Mouse (Mus musculus) stomach, postnatal 0 days (tissue): ENCODE results near the gene Crispld2. TPM values are rescaled to one million over a fixed set of nuclear protein-coding genes. Genes with fewer than 3 reads are reported as not detected.

Experiments
- ATAC-seq: fragments of 200-750 bp; cut with Nextera tagmentation; 2 replicates; pipeline ENCODE4 v1.8.0; 2017; ENCODE audit not compliant: low FRiP score, low TSS enrichment
- DNase-seq: peaks from one replicate; pipeline ENCODE4 v3.0.0-alpha.2; 2016; ENCODE audit warnings: low spot score
- H3K27ac ChIP-seq: fragments of 300-500 bp; sonication (generic); replicated peaks from 2 replicates; pipeline ENCODE4 v1.5.1; 2014; ENCODE audit warnings: mild to moderate bottlenecking, control low read depth
- H3K27me3 ChIP-seq: fragments of 300-500 bp; sonication (generic); 2 replicates; pipeline ENCODE4 v1.6.1; 2014; ENCODE audit warnings: low read length; ENCODE audit not compliant: control insufficient read depth, insufficient read depth
- H3K36me3 ChIP-seq: fragments of 300-500 bp; sonication (generic); 2 replicates; pipeline ENCODE4 v1.6.1; 2014; ENCODE audit warnings: low read length, mixed read lengths; ENCODE audit not compliant: control insufficient read depth, insufficient read depth
- H3K4me1 ChIP-seq: fragments of 300-500 bp; sonication (generic); replicated peaks from 2 replicates; pipeline ENCODE4 v1.6.1; 2014; ENCODE audit warnings: antibody characterized with exemption; ENCODE audit not compliant: control insufficient read depth, insufficient read depth
- H3K4me2 ChIP-seq: fragments of 300-500 bp; sonication (generic); replicated peaks from 2 replicates; pipeline ENCODE4 v1.6.1; 2014; ENCODE audit warnings: low read depth, mild to moderate bottlenecking, control low read depth, moderate library complexity
- H3K4me3 ChIP-seq: fragments of 300-500 bp; sonication (generic); 2 replicates; pipeline ENCODE4 v1.5.1; 2014; ENCODE audit warnings: low read depth, low read length, control low read depth
- H3K9ac ChIP-seq: fragments of 300-500 bp; sonication (generic); 2 replicates; pipeline ENCODE4 v1.6.1; 2014; ENCODE audit warnings: mild to moderate bottlenecking, low read length, control low read depth, mixed read lengths
- H3K9me3 ChIP-seq: fragments of 300-500 bp; sonication (generic); 2 replicates; pipeline ENCODE4 v1.6.1; 2016; ENCODE audit warnings: low read length; ENCODE audit not compliant: control insufficient read depth
- CTCF ChIP-seq: IDR thresholded peaks from 2 replicates; pipeline ENCODE4 v1.5.1; 2016; ENCODE audit warnings: antibody characterized with exemption, low read depth, mild to moderate bottlenecking, moderate library complexity
- EP300 ChIP-seq: optimal IDR thresholded peaks from 2 replicates; pipeline ENCODE3; 2016; ENCODE audit warnings: antibody characterized with exemption
- WGBS: fragments of 180-500 bp; shearing (Covaris S2); extraction: QIAGEN DNeasy Blood & Tissue Kit; methylation state at CpG from one replicate; pipeline ENCODE4 v1.1.7; 2014; 5-methylcytosine and 5-hydroxymethylcytosine counted together
- polyA plus RNA-seq: library from polyadenylated mRNA; unstranded; fragments of >200 nt; fragmentation: Nextera tagmentation; extraction: Ambion mirVana; gene quantifications from 2 replicates; pipeline ENCODE4 v1.2.1, GENCODE M21; 2015

Crispld2 gene
- polyA plus RNA-seq, 1 experiment from 2014 or later = 29.6 TPM

DNA sequence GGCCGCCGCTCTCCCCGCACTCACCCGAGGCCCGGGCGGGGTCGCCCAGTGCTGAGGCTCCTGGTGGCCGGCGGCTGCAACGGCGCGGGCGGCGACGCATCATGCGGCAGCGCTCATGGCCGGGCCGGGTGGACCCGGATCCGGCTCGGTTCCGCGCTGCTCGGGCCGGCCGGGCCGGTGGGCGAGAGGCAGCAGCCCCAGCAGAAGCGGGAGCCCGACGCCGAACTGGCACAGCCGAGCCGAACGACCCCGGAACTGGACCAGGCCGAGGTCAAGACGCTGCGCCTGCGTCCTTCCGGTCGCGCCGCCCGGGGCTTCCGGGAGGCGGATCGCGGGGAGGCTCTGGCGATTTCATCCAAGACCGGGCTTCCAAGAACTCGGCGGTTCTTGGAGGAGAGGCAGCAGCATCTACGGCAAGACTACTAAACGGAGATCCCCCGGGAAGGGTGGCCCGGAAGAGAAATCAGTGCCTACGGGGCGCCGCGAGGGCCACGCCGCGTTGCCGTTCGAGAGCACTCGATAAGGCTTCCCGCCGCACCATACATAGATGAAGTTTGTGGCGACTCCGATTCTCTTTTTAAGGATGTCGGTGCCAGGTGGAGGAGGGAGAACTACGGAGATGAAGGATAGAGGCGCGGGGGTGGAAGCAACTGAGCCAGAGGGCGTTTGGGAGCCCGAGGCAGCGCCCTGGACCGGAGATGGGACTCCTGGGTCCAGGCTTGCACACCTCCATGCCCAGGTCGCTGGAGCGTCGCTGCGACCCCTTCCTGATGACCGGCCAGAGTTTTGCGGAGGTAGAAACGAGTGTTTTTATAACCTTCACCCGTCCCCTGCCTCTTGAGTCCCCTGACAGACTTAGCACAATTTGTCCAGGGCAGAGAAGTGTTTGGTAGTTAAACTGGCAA is 109.1 kb downstream of the Crispld2 start, which contains the start of gene Zdhhc7:
Gene Zdhhc7 (minus strand): TSS at position 415 of the 905 bp plus-strand sequence.
- H3K9ac ChIP-seq = peak within 1 kb of the TSS; percentile 85
- no peaks in the 10 kb centered on the region for H3K27me3 ChIP-seq
- ATAC-seq (peak; percentile 72), DNase-seq (peak; percentile 86)
- TF ChIP-seq EP300 (no peak), CTCF (peak; percentile 8; the same call in 1 of the 2 replicates)
- no peaks in the 10 kb centered on the region for H3K36me3 ChIP-seq
- H3K27ac ChIP-seq = peak within 1 kb of the TSS; percentile 95
- no peaks in the 10 kb centered on the region for H3K9me3 ChIP-seq
- peak within 1 kb of the TSS; percentile 90 for H3K4me3 ChIP-seq
- H3K4me1 ChIP-seq = peaks cover 9% of the 10 kb centered on the region; the same call in 1 of the 2 replicates
- under 1% methylated on average over 82 of the region's 88 CpGs for WGBS
- H3K4me2 ChIP-seq = peak within 1 kb of the TSS; percentile 93

Other genes with a start within 250 kb of the Crispld2 start
- gene Tldc1, start 214.0 kb upstream of the Crispld2 start, polyA plus RNA-seq = 9.1 and 10.7 TPM in 2 replicates
- gene Cotl1, start 151.9 kb upstream of the Crispld2 start, polyA plus RNA-seq = 100 and 106 TPM in 2 replicates
- gene Klhl36, start 130.2 kb upstream of the Crispld2 start, polyA plus RNA-seq = 9.0 and 10.0 TPM in 2 replicates
- 54.5 and 57.2 TPM in 2 replicates for gene Usp10, start 82.1 kb upstream of the Crispld2 start, polyA plus RNA-seq
- gene Gm20388, start 81.6 kb upstream of the Crispld2 start, polyA plus RNA-seq = not detected in 2 replicates
- 24.3 and 24.4 TPM in 2 replicates for gene Zdhhc7, start 109.0 kb downstream of the Crispld2 start, polyA plus RNA-seq
- gene 6430548M08Rik, start 121.7 kb downstream of the Crispld2 start, polyA plus RNA-seq = 13.2 and 13.8 TPM in 2 replicates
- gene Fam92b, start 185.0 kb downstream of the Crispld2 start, polyA plus RNA-seq = 0.18 and 0.33 TPM in 2 replicates
- gene Gse1, start 236.0 kb downstream of the Crispld2 start, polyA plus RNA-seq = 6.4 and 7.0 TPM in 2 replicates